Mouse (Mus musculus) neural tube, embryonic 12.5 days (tissue): ENCODE results near the gene Tbx3. TPM values are rescaled to one million over a fixed set of nuclear protein-coding genes. Genes with fewer than 3 reads are reported as not detected.

Experiments used
- ATAC-seq: fragments of 200-750 bp; cut with Nextera tagmentation; 2 replicates; pipeline ENCODE4 v1.8.0; 2017; ENCODE audit warnings: low read depth, mild to moderate bottlenecking, moderate TSS enrichment, moderate library complexity; ENCODE audit not compliant: low FRiP score
- H3K27ac ChIP-seq: fragments of 300-500 bp; sonication (generic); 2 replicates; pipeline ENCODE4 v1.5.1; 2016
- H3K27me3 ChIP-seq: fragments of 300-500 bp; sonication (generic); replicated peaks from 2 replicates; pipeline ENCODE4 v1.6.1; 2016; ENCODE audit warnings: mild to moderate bottlenecking
- H3K36me3 ChIP-seq: fragments of 300-500 bp; sonication (generic); 2 replicates; pipeline ENCODE4 v1.6.1; 2016; ENCODE audit warnings: mild to moderate bottlenecking
- H3K4me1 ChIP-seq: fragments of 300-500 bp; sonication (generic); 2 replicates; pipeline ENCODE4 v1.6.1; 2016
- H3K4me2 ChIP-seq: fragments of 300-500 bp; sonication (generic); replicated peaks from 2 replicates; pipeline ENCODE4 v1.6.1; 2016; ENCODE audit warnings: mild to moderate bottlenecking
- H3K4me3 ChIP-seq: fragments of 300-500 bp; sonication (generic); 2 replicates; pipeline ENCODE4 v1.5.1; 2016
- H3K9ac ChIP-seq: fragments of 300-500 bp; sonication (generic); 2 replicates; pipeline ENCODE4 v1.6.1; 2016; ENCODE audit warnings: mild to moderate bottlenecking
- H3K9me3 ChIP-seq: fragments of 300-500 bp; sonication (generic); 2 replicates; pipeline ENCODE4 v1.6.1; 2016; ENCODE audit warnings: mild to moderate bottlenecking
- WGBS: fragments of 180-500 bp; shearing (Covaris S2); methylation state at CpG from one replicate; pipeline ENCODE4 v1.1.7; 2016; 5-methylcytosine and 5-hydroxymethylcytosine counted together
- polyA plus RNA-seq: library from polyadenylated mRNA; unstranded; fragments of >200 nt; fragmentation: Nextera tagmentation; extraction: Ambion mirVana; gene quantifications from 2 replicates; pipeline ENCODE4 v1.2.1, GENCODE M21; 2016

Tbx3 gene
- polyA plus RNA-seq, 1 experiment from 2014 or later = 11.0 TPM

GRCm38 (mm10) chr5:119682646-119683515 is 12.4 kb downstream of the Tbx3 start:
- peaks cover 11% of the 10 kb centered on the region for H3K4me1 ChIP-seq
- ATAC-seq = no peak
- H3K4me2 ChIP-seq = peak overlapping the region; percentile 16; the same call in 1 of the 2 replicates
- no peak overlapping the region for H3K4me3 ChIP-seq
- H3K27me3 ChIP-seq = peaks cover 92% of the 10 kb centered on the region
- no peaks in the 10 kb centered on the region for H3K36me3 ChIP-seq
- H3K9me3 ChIP-seq = no peaks in the 10 kb centered on the region
- 2% methylated on average over 40 of the region's 40 CpGs for WGBS
- no peak overlapping the region for H3K27ac ChIP-seq
- no peak overlapping the region for H3K9ac ChIP-seq

DNA sequence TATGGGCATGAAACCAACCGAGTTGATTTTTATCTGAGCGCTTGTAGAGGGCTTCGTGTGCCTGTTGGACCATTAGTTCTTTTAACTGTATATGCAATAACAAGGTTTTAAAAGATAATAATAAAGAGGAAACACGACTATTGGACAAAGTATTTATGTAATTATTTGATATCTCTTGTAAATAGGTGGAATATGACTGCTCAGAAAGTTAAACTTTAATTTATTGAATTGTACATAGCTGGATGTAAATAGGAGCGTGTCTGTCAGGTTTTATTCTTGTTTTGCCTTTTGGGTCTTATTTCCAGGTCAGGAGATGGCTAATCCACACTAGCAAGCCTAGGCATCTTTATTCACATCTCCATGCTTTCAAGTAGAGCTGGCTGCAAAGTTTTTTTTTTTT is 13.4 kb downstream of the Tbx3 start:
- Histone ChIP-seq H3K4me2 (no peak overlapping the region), H3K4me1 (peaks cover 11% of the 10 kb centered on the region), H3K27ac (no peak overlapping the region), H3K27me3 (peaks cover 92% of the 10 kb centered on the region), H3K4me3 (no peak overlapping the region), H3K9ac (no peak overlapping the region), H3K36me3 (no peaks in the 10 kb centered on the region), H3K9me3 (no peaks in the 10 kb centered on the region)
- no peak for ATAC-seq
- WGBS = 7% methylated on average over 5 of the region's 5 CpGs

DNA sequence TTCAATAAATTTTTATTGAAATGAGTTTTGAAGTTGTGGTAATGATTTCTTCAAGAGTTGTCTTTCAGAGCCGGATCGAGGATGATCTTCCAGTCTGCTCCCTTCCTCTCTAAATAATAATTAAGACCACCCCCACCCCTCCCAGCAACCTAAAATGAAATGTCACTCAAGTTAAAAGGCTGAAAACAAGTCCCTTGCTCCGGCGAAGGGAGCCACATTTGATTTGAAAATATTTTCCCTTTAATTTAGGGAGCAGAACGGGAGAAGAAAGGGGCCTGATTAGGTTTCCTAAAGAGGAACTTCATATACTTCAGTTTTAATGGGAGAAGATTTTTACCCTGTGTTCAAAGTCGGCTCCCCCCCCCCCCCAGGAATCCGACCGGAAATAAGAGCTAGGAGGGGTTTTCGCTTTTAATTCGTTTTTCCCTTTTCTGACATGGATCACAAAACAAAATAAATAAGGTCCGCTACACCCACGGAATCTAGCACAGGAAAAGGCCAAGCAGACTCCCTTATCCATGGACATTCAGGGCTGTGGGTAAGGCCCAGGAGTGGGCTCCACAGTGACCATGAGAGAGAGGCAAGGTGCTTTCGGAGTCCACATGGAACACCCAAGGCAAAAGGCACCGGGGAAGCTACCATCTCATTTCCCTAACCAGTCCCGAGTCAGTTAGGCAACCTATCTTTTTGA is 14.4 kb downstream of the Tbx3 start:
- ATAC-seq = no peak
- Histone ChIP-seq H3K27me3 (peaks cover 94% of the 10 kb centered on the region), H3K36me3 (no peaks in the 10 kb centered on the region), H3K4me1 (peaks cover 11% of the 10 kb centered on the region), H3K4me3 (no peak overlapping the region), H3K9me3 (no peaks in the 10 kb centered on the region), H3K27ac (no peak overlapping the region), H3K9ac (no peak overlapping the region), H3K4me2 (no peak overlapping the region)
- 2% methylated on average over 15 of the region's 15 CpGs for WGBS

- Histone ChIP-seq H3K9me3 (no peaks in the 10 kb centered on the region), H3K4me2 (peak overlapping the region; percentile 40), H3K36me3 (no peaks in the 10 kb centered on the region), H3K27ac (no peak overlapping the region), H3K4me3 (no peak overlapping the region), H3K4me1 (peaks cover 7% of the 10 kb centered on the region), H3K9ac (no peak overlapping the region), H3K27me3 (peaks cover 94% of the 10 kb centered on the region)
- WGBS = 1% methylated on average over 22 of the region's 22 CpGs
- ATAC-seq = no peak
These were observed 15.2 kb downstream of the Tbx3 start for GRCm38 (mm10) chr5:119685446-119686198.

DNA sequence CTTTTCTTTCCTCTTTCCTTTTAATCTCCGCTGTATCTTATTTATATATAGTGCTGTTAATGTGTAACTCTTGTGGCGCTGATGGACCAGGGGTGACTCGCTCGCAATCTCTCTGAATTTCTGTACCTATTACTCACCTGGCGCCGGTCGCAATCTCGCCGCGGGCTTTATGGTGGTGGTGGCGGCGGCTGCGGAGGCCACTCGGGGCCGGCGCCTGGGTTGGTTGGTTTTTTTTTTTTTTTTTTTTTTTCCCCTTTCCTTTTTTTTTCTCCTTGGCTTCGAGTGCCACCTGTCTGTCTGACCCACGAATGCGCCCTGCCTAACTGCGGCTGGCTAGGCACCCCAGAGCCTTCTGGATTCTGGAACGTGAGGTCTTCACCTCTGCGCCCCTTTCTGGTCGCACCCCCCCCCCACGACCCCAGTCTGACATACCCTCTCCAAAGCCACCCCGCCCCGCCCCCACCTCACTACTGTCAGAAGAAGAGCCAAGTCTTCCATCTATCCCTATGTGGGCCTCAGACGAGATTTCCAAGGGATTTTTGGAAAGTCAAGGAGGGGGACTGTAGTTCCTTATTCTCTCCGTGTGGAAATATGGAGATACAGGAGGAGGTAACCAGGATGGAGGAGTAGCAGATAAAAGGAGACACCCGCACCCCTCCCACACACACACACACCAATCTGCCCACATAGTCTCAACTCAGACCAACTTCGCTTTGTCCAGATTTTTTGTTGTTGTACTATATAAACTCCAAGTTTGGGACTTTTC is 15.9 kb downstream of the Tbx3 start:
- WGBS = 1% methylated on average over 30 of the region's 30 CpGs
- Histone ChIP-seq H3K9ac (no peak overlapping the region), H3K4me1 (peaks cover 7% of the 10 kb centered on the region), H3K9me3 (no peaks in the 10 kb centered on the region), H3K27ac (no peak overlapping the region), H3K27me3 (peaks cover 92% of the 10 kb centered on the region), H3K4me3 (no peak overlapping the region), H3K36me3 (no peaks in the 10 kb centered on the region), H3K4me2 (peak overlapping the region; percentile 40)
- no peak for ATAC-seq

DNA sequence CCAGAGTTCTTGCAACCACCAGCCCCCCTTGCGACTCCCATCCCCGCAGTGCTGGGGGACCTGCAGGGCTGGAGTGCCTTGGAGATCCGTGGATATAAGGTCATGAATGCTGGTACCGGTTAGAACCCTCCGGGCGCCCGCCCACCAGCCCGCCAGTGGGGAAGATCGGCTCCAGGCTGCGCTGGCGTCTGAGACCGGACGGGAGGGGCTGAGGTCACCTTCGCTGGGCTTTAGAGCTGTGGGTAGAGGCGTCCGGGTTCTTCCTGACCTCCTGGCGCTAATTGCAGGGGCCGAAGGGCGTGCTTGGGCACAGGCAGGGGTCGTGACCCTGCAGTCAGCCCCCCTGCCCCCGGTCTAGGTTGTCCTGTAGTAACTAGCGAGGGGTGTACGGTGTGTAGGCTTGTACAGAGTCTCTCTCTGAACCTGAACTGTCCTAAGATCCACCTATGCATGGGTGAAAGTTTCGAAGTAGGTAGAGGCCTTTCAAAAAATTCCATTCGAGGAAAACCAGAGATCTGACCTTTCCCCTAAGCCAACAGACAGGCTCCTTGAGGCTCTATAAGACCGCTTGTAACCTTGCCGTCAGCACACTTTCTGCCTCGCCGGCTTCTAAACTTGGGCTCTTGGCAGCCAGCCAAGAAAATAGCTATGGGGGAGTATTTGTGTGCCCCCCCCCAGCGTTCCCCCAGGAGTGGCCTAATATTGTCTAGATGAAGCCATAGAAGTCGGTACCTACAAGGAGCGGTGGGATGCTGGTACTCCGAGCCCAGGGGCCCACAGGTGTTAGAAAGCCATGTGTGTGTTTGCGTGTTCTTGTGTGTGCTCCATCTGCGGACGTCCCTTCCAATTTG is 16.8 kb downstream of the Tbx3 start:
- peaks cover 7% of the 10 kb centered on the region for H3K4me1 ChIP-seq
- ATAC-seq = no peak
- peaks cover 89% of the 10 kb centered on the region for H3K27me3 ChIP-seq
- H3K27ac ChIP-seq = no peak overlapping the region
- 2% methylated on average over 36 of the region's 36 CpGs for WGBS
- no peaks in the 10 kb centered on the region for H3K9me3 ChIP-seq
- H3K9ac ChIP-seq = no peak overlapping the region
- H3K4me2 ChIP-seq = no peak overlapping the region; the same call in 1 of the 2 replicates
- no peaks in the 10 kb centered on the region for H3K36me3 ChIP-seq
- H3K4me3 ChIP-seq = no peak overlapping the region

GRCm38 (mm10) chr5:119687856-119688206 is 17.4 kb downstream of the Tbx3 start:
- H3K4me2 ChIP-seq = no peak overlapping the region
- no peak for ATAC-seq
- H3K9ac ChIP-seq = no peak overlapping the region
- peaks cover 7% of the 10 kb centered on the region for H3K4me1 ChIP-seq
- H3K27ac ChIP-seq = no peak overlapping the region
- no peaks in the 10 kb centered on the region for H3K9me3 ChIP-seq
- WGBS = 7% methylated on average over 22 of the region's 22 CpGs
- no peak overlapping the region for H3K4me3 ChIP-seq
- H3K27me3 ChIP-seq = peaks cover 86% of the 10 kb centered on the region
- no peaks in the 10 kb centered on the region for H3K36me3 ChIP-seq

DNA sequence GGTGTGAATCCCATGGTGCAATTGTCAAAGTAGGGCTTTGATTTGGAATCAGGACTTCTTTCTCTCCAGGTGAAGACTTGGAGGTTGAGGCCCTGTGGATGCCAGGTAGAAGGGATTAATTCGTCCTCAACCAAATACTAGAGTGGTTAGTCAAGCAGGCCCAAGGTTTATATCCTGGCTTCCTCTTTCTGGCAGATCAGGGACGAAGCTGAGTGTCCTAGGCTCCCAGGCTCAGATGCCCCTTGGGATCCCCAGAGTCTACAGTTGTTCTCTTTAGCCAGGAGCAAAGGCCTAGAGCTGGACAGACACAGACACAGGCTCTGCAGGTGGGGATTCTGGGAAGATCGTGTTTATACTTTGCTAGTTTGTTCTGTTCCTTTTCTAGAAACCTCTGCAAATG is 17.8 kb downstream of the Tbx3 start:
- WGBS = 8% methylated on average over 3 of the region's 3 CpGs
- no peaks in the 10 kb centered on the region for H3K36me3 ChIP-seq
- ATAC-seq = no peak
- H3K4me1 ChIP-seq = peaks cover 7% of the 10 kb centered on the region
- H3K27me3 ChIP-seq = peaks cover 82% of the 10 kb centered on the region
- no peak overlapping the region for H3K4me3 ChIP-seq
- no peak overlapping the region for H3K4me2 ChIP-seq
- H3K27ac ChIP-seq = no peak overlapping the region
- no peaks in the 10 kb centered on the region for H3K9me3 ChIP-seq
- H3K9ac ChIP-seq = no peak overlapping the region

DNA sequence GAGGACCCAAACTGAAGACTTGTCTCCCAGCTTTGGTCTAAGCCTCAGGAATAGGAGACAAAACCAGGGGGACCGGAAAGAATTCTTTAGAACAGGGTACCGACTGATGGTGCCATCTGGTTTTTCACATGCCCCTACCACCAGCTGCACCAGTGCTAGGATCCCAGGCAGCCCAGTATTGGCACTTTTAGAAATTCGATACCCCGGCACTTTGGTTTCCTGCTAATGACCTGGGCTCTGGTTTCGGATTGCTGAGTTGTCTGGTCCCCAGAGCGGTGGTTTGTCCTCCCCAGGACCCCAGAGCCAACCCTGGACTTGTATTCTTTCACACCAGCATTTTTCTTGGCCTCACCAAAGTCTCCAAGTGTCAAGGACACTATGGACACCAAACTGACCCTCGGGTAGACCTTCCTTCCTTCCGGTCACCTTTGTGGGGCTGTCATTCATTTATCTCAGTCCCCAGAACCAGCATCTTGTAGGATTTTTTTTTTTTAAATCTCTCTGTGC is 18.5 kb downstream of the Tbx3 start:
- H3K27ac ChIP-seq = no peak overlapping the region
- no peak overlapping the region for H3K4me3 ChIP-seq
- no peak for ATAC-seq
- H3K9ac ChIP-seq = no peak overlapping the region
- no peak overlapping the region for H3K4me2 ChIP-seq
- H3K4me1 ChIP-seq = peaks cover 7% of the 10 kb centered on the region
- no peaks in the 10 kb centered on the region for H3K9me3 ChIP-seq
- 13% methylated on average over 8 of the region's 8 CpGs for WGBS
- no peaks in the 10 kb centered on the region for H3K36me3 ChIP-seq
- peaks cover 77% of the 10 kb centered on the region for H3K27me3 ChIP-seq

- H3K9me3 ChIP-seq = no peaks in the 10 kb centered on the region
- no peaks in the 10 kb centered on the region for H3K36me3 ChIP-seq
- H3K4me1 ChIP-seq = peaks cover 7% of the 10 kb centered on the region
- no peak overlapping the region for H3K9ac ChIP-seq
- no peak overlapping the region for H3K4me2 ChIP-seq
- no peak for ATAC-seq
- 24% methylated on average over 3 of the region's 3 CpGs for WGBS
- H3K4me3 ChIP-seq = no peak overlapping the region
- H3K27me3 ChIP-seq = peaks cover 77% of the 10 kb centered on the region
- H3K27ac ChIP-seq = no peak overlapping the region
These were observed 19.0 kb downstream of the Tbx3 start for GRCm38 (mm10) chr5:119689501-119689900.

DNA sequence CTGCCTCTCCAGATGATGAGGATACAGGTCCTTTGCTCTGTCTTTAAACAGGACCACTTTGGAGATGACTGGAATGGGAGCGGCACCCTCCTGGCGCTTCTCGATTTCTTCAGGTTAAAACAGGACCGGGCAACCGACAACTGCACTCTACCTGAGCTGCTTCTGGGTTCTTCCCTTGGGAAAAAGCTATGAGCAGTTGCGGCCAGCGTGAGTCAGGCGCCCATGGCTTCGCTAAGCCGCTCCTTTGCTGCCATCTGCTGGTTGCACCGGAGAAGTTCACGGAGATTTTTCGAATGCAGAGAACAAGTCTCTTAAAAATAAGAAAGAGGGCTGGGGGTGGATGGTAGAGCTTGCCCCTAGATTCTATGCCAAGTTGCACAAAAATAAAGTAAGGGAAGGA is 20.6 kb downstream of the Tbx3 start:
- H3K27ac ChIP-seq = no peak overlapping the region
- under 1% methylated on average over 13 of the region's 13 CpGs for WGBS
- H3K4me2 ChIP-seq = no peak overlapping the region
- H3K4me1 ChIP-seq = peaks cover 6% of the 10 kb centered on the region
- H3K9me3 ChIP-seq = no peaks in the 10 kb centered on the region
- no peaks in the 10 kb centered on the region for H3K36me3 ChIP-seq
- peaks cover 72% of the 10 kb centered on the region for H3K27me3 ChIP-seq
- no peak overlapping the region for H3K9ac ChIP-seq
- H3K4me3 ChIP-seq = no peak overlapping the region
- no peak for ATAC-seq
